ENCODE assay signal across 8 mouse cellular contexts in the genomic region with DNA sequence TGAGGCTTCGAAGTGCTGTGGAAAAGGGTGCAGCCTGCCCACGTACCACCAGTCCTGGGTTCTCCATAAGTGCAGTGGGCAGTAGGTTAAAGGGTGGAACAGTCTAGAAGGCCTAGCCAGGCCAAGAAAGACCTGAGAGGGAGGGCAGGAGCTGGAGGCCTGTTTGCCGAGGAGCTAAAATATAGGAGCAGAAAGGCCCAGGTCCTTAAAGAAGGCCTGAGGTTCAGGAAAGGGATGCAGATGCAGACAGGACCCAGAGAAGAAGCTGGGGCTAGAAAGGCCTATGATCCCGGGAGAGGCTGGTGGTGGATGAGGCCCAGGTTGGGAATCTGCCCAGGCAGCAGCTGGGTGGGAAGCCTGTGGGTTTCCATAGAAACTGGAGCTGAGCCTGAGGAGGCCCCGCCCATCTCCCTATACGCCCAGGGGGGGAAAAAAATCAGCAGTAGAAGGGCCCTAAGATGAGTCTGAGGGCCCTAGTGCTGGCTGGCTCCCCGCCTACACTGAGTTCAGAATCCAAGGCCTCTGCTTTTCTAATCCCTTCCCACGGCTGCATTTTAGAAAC. TPM values are rescaled to one million over a fixed set of nuclear protein-coding genes. Genes with fewer than 3 reads are reported as not detected.
A peak's percentile ranks its signal among the peaks of the same experiment; 100 is the strongest.
DNase-seq lines count a peak whose midpoint lies in the region; ATAC-seq and TF ChIP-seq lines count a peak whose summit lies in the region.

A gene (minus strand): TSS at position 378 of the 562 bp plus-strand sequence.

- no peaks in the 10 kb centered on the region for H3K27me3 ChIP-seq in forebrain, postnatal 0 days (ENCODE audit: insufficient read depth, low read length)
- H3K27me3 ChIP-seq in liver, embryonic 15.5 days, result no peaks in the 10 kb centered on the region
- no peaks in the 10 kb centered on the region for H3K27me3 ChIP-seq in neural tube, embryonic 13.5 days

- peak within 1 kb of the TSS; percentile 1; the same call in 1 of the 2 replicates for H3K4me2 ChIP-seq in forebrain, postnatal 0 days (ENCODE audit: low read depth)
- peak within 1 kb of the TSS; percentile 41 for H3K4me2 ChIP-seq in liver, embryonic 15.5 days
- peak within 1 kb of the TSS; percentile 24; the same call in 1 of the 2 replicates for H3K4me2 ChIP-seq in neural tube, embryonic 13.5 days

- 22% methylated on average over 8 of the region's 8 CpGs for WGBS in forebrain, postnatal 0 days
- 34% methylated on average over 8 of the region's 8 CpGs for WGBS in liver, embryonic 15.5 days (ENCODE audit: insufficient replicate concordance)
- 34% methylated on average over 8 of the region's 8 CpGs for WGBS in neural tube, embryonic 13.5 days

- ATAC-seq in forebrain, postnatal 0 days, result peak; percentile 49
- no peak for ATAC-seq in liver, embryonic 15.5 days (ENCODE audit: insufficient read depth)
- peak; percentile 25; the same call in 1 of the 2 replicates for ATAC-seq in neural tube, embryonic 13.5 days (ENCODE audit: low read depth)

- peak; percentile 45 for DNase-seq in 416B (ENCODE audit: low read depth)
- peak; percentile 69 for DNase-seq in adrenal gland, postnatal 10 days
- peak; percentile 83 for DNase-seq in forebrain, postnatal 0 days
- peak; percentile 83 to 87 for DNase-seq in heart, postnatal 14 days
- DNase-seq in kidney, postnatal 4 days, result peak; percentile 85 to 89
- DNase-seq in thymus, postnatal 4 days, result peak; percentile 45

- H3K9me3 ChIP-seq in forebrain, postnatal 0 days (ENCODE audit: low read length), result no peaks in the 10 kb centered on the region
- no peaks in the 10 kb centered on the region for H3K9me3 ChIP-seq in liver, embryonic 15.5 days (replicated peaks)
- no peaks in the 10 kb centered on the region for H3K9me3 ChIP-seq in neural tube, embryonic 13.5 days

- H3K9ac ChIP-seq in forebrain, postnatal 0 days, result peak within 1 kb of the TSS; percentile 44
- no peak within 1 kb of the TSS for H3K9ac ChIP-seq in liver, embryonic 15.5 days
- peak within 1 kb of the TSS; percentile 64 for H3K9ac ChIP-seq in neural tube, embryonic 13.5 days

- peaks cover 22% of the 10 kb centered on the region for H3K36me3 ChIP-seq in forebrain, postnatal 0 days (ENCODE audit: insufficient read depth)
- H3K36me3 ChIP-seq in liver, embryonic 15.5 days (replicated peaks), result peaks cover 11% of the 10 kb centered on the region; the same call in 1 of the 2 replicates
- H3K36me3 ChIP-seq in neural tube, embryonic 13.5 days, result peaks cover 25% of the 10 kb centered on the region

- no peak for TF ChIP-seq CTCF in forebrain, postnatal 0 days (IDR thresholded peaks at IDR 0.05; ENCODE audit: low read depth)

- intact Hi-C loops in heart, postnatal 14 days (cut with DNase I), result loop anchor here (10.0 kb wide), 1 partner anchor 411 kb away; no protein-coding TSS in a partner anchor

- peak within 1 kb of the TSS; percentile 72 for H3K27ac ChIP-seq in forebrain, postnatal 0 days (ENCODE audit: low read depth, low read length)
- peak within 1 kb of the TSS; percentile 78 for H3K27ac ChIP-seq in liver, embryonic 15.5 days (replicated peaks)
- H3K27ac ChIP-seq in neural tube, embryonic 13.5 days (replicated peaks), result peak within 1 kb of the TSS; percentile 87

- peaks cover 14% of the 10 kb centered on the region for H3K4me1 ChIP-seq in forebrain, postnatal 0 days (ENCODE audit: insufficient read depth)
- peaks cover 51% of the 10 kb centered on the region for H3K4me1 ChIP-seq in liver, embryonic 15.5 days (replicated peaks)
- H3K4me1 ChIP-seq in neural tube, embryonic 13.5 days (replicated peaks), result peaks cover 27% of the 10 kb centered on the region

- H3K4me3 ChIP-seq in forebrain, postnatal 0 days (ENCODE audit: low read depth, low read length), result no peak within 1 kb of the TSS
- no peak within 1 kb of the TSS; the same call in 1 of the 2 replicates for H3K4me3 ChIP-seq in liver, embryonic 15.5 days (replicated peaks)
- H3K4me3 ChIP-seq in neural tube, embryonic 13.5 days, result no peak within 1 kb of the TSS

RNA-seq across cellular contexts. Expression of the gene that starts here (rescaled TPM):
- 1 to 10 TPM; 6.0 to 6.4 TPM for total RNA-seq in adrenal gland, postnatal 10 days (2021)
- total RNA-seq in forebrain, postnatal 0 days (2014; rRNA removed), result 5.5 and 11.4 TPM in 2 replicates
- polyA plus RNA-seq in forebrain, postnatal 0 days (2015; fragmentation: Nextera tagmentation; extraction: Ambion mirVana), result 4.1 and 6.0 TPM in 2 replicates
- 1 to 10 TPM; 3.3 to 5.5 TPM for total RNA-seq in heart, postnatal 14 days (2021)
- polyA plus RNA-seq in liver, embryonic 15.5 days (2015; fragmentation: Nextera tagmentation; extraction: Ambion mirVana), result 2.9 and 3.2 TPM in 2 replicates
- 3.2 and 4.7 TPM in 2 replicates for polyA plus RNA-seq in neural tube, embryonic 13.5 days (2015; fragmentation: Nextera tagmentation; extraction: Ambion mirVana)
